Mouse (Mus musculus) intestine, postnatal 0 days (tissue): ENCODE data around the gene B3galt5. TPM values are rescaled to one million over a fixed set of nuclear protein-coding genes. Genes with fewer than 3 reads are reported as not detected.
A peak's percentile ranks its signal among the peaks of the same experiment; 100 is the strongest.

ENCODE experiments used
- ATAC-seq: fragments of 200-750 bp; cut with Nextera tagmentation; 2 replicates; pipeline ENCODE4 v1.8.0; 2017; ENCODE audit warnings: mild to moderate bottlenecking, moderate TSS enrichment, moderate library complexity
- H3K27ac ChIP-seq: fragments of 300-500 bp; sonication (generic); 2 replicates; pipeline ENCODE4 v1.5.1; 2014; ENCODE audit warnings: mild to moderate bottlenecking, low read depth, low read length, moderate library complexity
- H3K27me3 ChIP-seq: fragments of 300-500 bp; sonication (generic); replicated peaks from 2 replicates; pipeline ENCODE4 v1.6.1; 2014; ENCODE audit warnings: low read length, mixed read lengths; ENCODE audit not compliant: control insufficient read depth, insufficient read depth
- H3K36me3 ChIP-seq: fragments of 300-500 bp; sonication (generic); 2 replicates; pipeline ENCODE4 v1.6.1; 2014; ENCODE audit warnings: mild to moderate bottlenecking, moderate library complexity; ENCODE audit not compliant: control insufficient read depth, insufficient read depth
- H3K4me1 ChIP-seq: fragments of 300-500 bp; sonication (generic); replicated peaks from 2 replicates; pipeline ENCODE4 v1.6.1; 2014; ENCODE audit warnings: antibody characterized with exemption, low read length, mixed read lengths; ENCODE audit not compliant: control insufficient read depth, insufficient read depth
- H3K4me2 ChIP-seq: fragments of 300-500 bp; sonication (generic); replicated peaks from 2 replicates; pipeline ENCODE4 v1.6.1; 2014; ENCODE audit warnings: low read depth, mild to moderate bottlenecking, moderate library complexity
- H3K4me3 ChIP-seq: fragments of 300-500 bp; sonication (generic); 2 replicates; pipeline ENCODE4 v1.5.1; 2014; ENCODE audit warnings: low read depth, low read length
- H3K9ac ChIP-seq: fragments of 300-500 bp; sonication (generic); 2 replicates; pipeline ENCODE4 v1.6.1; 2014; ENCODE audit warnings: mild to moderate bottlenecking, low read depth, low read length
- H3K9me3 ChIP-seq: fragments of 300-500 bp; sonication (generic); 2 replicates; pipeline ENCODE4 v1.6.1; 2016; ENCODE audit warnings: mixed run types; ENCODE audit not compliant: control insufficient read depth
- CTCF ChIP-seq: sonication (generic); IDR thresholded peaks from 2 replicates; pipeline ENCODE4 v1.5.1; 2016; ENCODE audit warnings: low read depth, mild to moderate bottlenecking, control low read depth, antibody characterized with exemption, moderate library complexity
- WGBS: fragments of 180-500 bp; shearing (Covaris S2); extraction: QIAGEN DNeasy Blood & Tissue Kit; methylation state at CpG from one replicate; pipeline ENCODE4 v1.1.7; 2014; 5-methylcytosine and 5-hydroxymethylcytosine counted together
- polyA plus RNA-seq: library from polyadenylated mRNA; unstranded; fragments of >200 nt; fragmentation: Nextera tagmentation; extraction: Ambion mirVana; gene quantifications from 2 replicates; pipeline ENCODE4 v1.2.1, GENCODE M21; 2015

Gene B3galt5
- polyA plus RNA-seq, 1 experiment from 2014 or later, result 0.46 TPM

DNA sequence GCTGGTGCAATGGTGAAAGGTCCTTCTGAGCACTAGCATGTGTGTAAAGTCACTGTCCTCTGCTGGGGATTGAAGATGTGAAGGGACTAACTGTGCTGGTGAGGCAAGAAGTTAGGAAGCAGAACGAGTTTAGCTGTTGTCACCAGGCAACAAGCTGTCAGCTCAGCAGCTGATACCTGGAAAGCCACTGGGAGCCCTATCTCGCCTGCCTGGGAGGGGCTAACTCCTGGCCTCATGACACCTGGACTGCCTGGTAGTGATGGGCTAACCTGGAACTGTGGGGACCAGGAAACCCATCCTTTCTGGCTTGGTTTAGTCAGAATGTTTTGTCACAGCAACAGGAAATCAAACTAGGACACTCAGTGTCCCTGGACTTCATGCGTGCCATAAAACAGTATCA lies 41.0 kb downstream of the B3galt5 start:
- Histone ChIP-seq H3K4me3 (no peak overlapping the region), H3K27me3 (peaks cover 21% of the 10 kb centered on the region), H3K4me1 (no peaks in the 10 kb centered on the region), H3K27ac (no peak overlapping the region), H3K9ac (no peak overlapping the region), H3K9me3 (no peaks in the 10 kb centered on the region), H3K4me2 (no peak overlapping the region), H3K36me3 (no peaks in the 10 kb centered on the region)
- 57% methylated on average over 3 of the region's 3 CpGs for WGBS
- TF ChIP-seq CTCF, result no peak
- no peak for ATAC-seq

DNA sequence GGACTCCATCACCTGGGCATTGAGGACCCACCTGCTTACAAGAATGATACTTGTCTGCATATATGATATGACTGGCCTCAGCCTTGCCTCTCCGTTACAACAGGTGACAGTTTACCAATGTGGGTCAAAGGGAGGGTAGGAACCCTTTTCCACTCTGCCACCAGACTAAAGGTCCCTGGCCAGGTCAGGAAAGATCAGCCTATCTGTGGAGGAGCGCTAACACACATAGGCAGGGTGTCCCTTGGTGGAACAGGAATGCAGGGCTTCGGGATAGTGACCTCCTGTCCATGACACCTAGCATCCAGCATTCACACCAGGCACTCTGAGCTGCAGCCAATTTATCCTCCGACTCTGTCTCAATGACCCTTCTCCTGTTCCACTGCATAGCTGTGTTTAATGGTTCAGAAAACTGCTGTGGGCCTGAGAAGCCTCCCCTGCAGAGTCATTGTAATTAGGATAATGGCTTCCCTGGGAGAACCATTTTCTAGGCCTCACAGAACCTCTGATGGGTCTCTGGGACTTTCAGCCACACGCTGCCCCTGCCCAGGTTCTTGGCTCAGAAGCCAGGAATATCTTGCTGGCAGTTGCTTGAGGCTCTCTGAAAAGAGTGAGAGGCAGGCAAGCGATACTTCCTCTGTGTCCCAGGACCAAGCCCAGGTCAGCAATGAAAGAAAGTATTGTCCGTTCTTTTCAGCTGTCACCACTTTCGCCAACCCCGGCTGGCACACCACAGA lies 43.1 kb downstream of the B3galt5 start:
- Histone ChIP-seq H3K4me1 (no peaks in the 10 kb centered on the region), H3K9me3 (no peaks in the 10 kb centered on the region), H3K27me3 (peaks cover 27% of the 10 kb centered on the region), H3K4me2 (no peak overlapping the region), H3K4me3 (no peak overlapping the region), H3K9ac (no peak overlapping the region), H3K36me3 (no peaks in the 10 kb centered on the region), H3K27ac (no peak overlapping the region)
- WGBS, result 83% methylated on average over 9 of the region's 9 CpGs
- no peak for ATAC-seq
- TF ChIP-seq CTCF, result no peak

GRCm38 (mm10) chr16:96280719-96281605 lies 45.4 kb downstream of the B3galt5 start:
- H3K9ac ChIP-seq, result no peak overlapping the region
- H3K27me3 ChIP-seq, result peaks cover 27% of the 10 kb centered on the region
- 0 out of 2 replicates have a peak, but pooled peaks have one; percentile 28 for ATAC-seq
- H3K4me3 ChIP-seq, result peak overlapping the region; percentile 16
- peak; percentile 26 for TF ChIP-seq CTCF
- no peaks in the 10 kb centered on the region for H3K36me3 ChIP-seq
- 4% methylated on average over 38 of the region's 38 CpGs for WGBS
- no peaks in the 10 kb centered on the region for H3K4me1 ChIP-seq
- H3K4me2 ChIP-seq, result peak overlapping the region; percentile 51
- no peak overlapping the region for H3K27ac ChIP-seq
- no peaks in the 10 kb centered on the region for H3K9me3 ChIP-seq

DNA sequence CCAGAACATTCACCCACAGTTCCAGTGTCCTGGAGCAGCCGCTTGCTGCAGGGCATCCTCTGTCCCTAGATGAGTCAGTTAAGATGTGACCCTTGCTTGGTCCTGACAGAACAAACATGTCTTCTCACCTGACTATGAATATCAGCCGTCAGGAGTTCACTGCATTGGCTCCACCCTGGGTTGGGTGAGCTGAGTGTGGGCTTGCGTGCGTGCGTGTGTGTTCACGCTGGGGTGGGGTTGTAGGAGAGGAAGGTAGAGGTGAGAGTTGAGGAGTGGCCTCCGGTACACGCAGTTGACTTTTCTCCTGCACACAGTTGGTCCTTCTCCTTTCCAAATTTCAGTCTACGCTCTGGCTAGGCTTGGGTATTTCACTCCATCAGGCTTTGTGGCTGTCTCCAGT lies 47.0 kb downstream of the B3galt5 start:
- Histone ChIP-seq H3K27ac (no peak overlapping the region), H3K4me1 (no peaks in the 10 kb centered on the region), H3K9ac (no peak overlapping the region), H3K27me3 (peaks cover 27% of the 10 kb centered on the region), H3K36me3 (no peaks in the 10 kb centered on the region), H3K4me3 (no peak overlapping the region), H3K9me3 (no peaks in the 10 kb centered on the region), H3K4me2 (no peak overlapping the region)
- no peak for ATAC-seq
- no peak for TF ChIP-seq CTCF
- 84% methylated on average over 9 of the region's 9 CpGs for WGBS

GRCm38 (mm10) chr16:96291885-96292284 lies 56.3 kb downstream of the B3galt5 start:
- Histone ChIP-seq H3K4me1 (no peaks in the 10 kb centered on the region), H3K9me3 (no peaks in the 10 kb centered on the region), H3K4me2 (no peak overlapping the region), H3K9ac (no peak overlapping the region), H3K27ac (no peak overlapping the region), H3K27me3 (no peaks in the 10 kb centered on the region), H3K36me3 (no peaks in the 10 kb centered on the region), H3K4me3 (no peak overlapping the region)
- no peak for ATAC-seq
- 65% methylated on average over 9 of the region's 9 CpGs for WGBS
- TF ChIP-seq CTCF, result no peak

DNA sequence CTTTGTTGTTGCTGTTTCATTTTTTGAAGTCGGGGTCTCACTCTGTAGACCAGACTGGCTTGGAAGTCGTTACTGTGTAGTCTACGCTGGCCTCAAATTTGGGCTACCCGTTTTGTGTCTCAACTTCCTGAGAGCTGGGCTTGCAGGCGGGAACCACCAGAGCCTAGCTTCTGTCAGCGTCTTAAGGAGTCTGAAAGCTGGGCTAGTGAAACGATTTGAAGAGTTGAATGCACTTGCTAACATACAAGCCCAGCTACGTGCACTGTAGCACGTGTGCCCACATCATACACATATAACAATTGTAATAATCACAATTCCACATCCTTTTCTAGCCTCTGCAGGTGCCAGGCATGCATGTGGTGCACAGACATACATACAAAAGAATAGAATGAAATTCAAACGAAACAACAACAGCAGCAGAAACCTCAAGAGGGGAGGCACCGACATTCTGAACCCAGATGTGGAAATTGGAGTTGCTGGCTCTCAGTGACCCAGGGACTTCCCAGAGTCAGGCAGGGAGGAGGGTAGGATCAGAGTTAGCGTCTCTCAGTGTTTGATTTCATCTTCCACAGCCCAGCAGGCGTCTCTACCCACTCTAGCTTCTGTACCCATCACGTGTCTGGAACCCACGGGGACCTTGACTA lies 57.1 kb downstream of the B3galt5 start:
- Histone ChIP-seq H3K4me1 (no peaks in the 10 kb centered on the region), H3K9ac (no peak overlapping the region), H3K4me3 (no peak overlapping the region), H3K27me3 (no peaks in the 10 kb centered on the region), H3K9me3 (no peaks in the 10 kb centered on the region), H3K27ac (no peak overlapping the region), H3K36me3 (no peaks in the 10 kb centered on the region), H3K4me2 (no peak overlapping the region)
- ATAC-seq, result no peak
- no peak for TF ChIP-seq CTCF
- 68% methylated on average over 15 of the region's 15 CpGs for WGBS
